Mouse (Mus musculus): ENCODE results near the gene Med13l. TPM values are rescaled to one million over a fixed set of nuclear protein-coding genes. Genes with fewer than 3 reads are reported as not detected.
A peak's percentile ranks its signal among the peaks of the same experiment; 100 is the strongest.

Gene Med13l
- total RNA-seq, 2 experiments from 2014 or later, result 101 to 104 TPM

DNA sequence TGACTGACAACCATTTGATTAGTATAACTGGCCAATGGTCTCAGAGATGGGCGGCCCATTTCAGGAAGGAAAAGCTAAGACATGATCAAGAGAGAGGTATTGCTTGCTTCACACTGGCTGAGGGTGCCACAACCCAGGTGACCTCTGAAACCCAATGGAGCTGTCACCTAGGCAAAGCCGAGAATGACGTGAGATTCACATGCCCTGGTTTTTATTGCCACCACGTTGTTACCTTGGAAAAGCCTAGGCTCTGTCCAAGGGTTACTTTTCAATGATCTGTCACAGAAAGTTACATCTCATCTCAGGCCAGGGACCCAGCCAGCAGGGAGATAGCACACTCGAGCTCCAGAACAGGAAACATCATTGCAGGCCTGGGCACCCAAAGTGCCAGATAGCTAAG, 10.0 kb upstream of the Med13l start:
- DNase-seq (ENCODE audit: low spot score in 2 of 2), result no peak
- intact Hi-C loops (cut with DNase I), result no loop called here

DNA sequence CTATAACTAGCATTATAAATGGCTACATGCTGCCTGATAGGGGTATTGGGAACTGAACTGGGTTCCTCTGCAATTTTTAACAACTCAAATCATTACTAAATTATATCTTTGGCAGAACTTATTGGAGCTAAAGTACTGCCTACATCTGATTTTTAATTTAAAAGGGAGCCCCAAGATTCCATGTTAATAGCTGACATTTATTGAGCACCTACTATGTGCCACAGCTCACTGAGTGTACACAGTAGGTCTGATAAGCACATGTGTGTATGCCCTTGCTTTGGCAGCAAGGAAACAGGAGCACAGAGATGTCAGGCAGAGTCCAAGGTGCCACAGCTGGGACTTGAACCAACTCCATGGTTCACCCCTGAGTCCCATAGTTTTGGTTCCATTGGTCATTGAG, 7.2 kb upstream of the Med13l start:
- intact Hi-C loops (cut with DNase I), result no loop called here
- no peak for DNase-seq (ENCODE audit: low spot score in 2 of 2)

- intact Hi-C loops (cut with DNase I), result no loop called here
- no peak for DNase-seq (ENCODE audit: low spot score in 2 of 2)
These were observed 5.2 kb upstream of the Med13l start for GRCm38 (mm10) chr5:118555305-118555704.

GRCm38 (mm10) chr5:118556387-118556937, 4.0 kb upstream of the Med13l start:
- no peak for DNase-seq (ENCODE audit: low spot score in 2 of 2)
- intact Hi-C loops (cut with DNase I), result no loop called here

DNA sequence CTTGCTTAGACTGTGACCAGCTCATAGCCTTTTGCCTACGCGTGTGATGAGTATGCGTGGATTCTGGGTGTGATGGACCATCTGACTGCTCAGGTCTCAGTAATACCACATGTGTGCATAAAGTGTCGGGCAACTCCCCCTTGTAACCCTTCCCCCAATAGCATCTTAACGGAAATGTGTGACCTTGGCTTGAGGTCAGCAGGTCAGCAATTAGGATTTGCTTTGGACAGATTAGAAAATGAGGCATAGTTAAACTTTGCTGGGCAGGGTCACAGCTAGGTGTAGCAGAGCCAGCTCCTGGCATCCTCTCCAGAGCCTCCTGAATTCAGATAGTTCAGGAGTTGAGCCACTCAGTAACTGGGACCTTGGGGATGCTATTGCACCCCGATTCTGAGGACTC, 1.6 kb upstream of the Med13l start:
- intact Hi-C loops (cut with DNase I), result no loop called here
- no peak for DNase-seq (ENCODE audit: low spot score in 2 of 2)

DNA sequence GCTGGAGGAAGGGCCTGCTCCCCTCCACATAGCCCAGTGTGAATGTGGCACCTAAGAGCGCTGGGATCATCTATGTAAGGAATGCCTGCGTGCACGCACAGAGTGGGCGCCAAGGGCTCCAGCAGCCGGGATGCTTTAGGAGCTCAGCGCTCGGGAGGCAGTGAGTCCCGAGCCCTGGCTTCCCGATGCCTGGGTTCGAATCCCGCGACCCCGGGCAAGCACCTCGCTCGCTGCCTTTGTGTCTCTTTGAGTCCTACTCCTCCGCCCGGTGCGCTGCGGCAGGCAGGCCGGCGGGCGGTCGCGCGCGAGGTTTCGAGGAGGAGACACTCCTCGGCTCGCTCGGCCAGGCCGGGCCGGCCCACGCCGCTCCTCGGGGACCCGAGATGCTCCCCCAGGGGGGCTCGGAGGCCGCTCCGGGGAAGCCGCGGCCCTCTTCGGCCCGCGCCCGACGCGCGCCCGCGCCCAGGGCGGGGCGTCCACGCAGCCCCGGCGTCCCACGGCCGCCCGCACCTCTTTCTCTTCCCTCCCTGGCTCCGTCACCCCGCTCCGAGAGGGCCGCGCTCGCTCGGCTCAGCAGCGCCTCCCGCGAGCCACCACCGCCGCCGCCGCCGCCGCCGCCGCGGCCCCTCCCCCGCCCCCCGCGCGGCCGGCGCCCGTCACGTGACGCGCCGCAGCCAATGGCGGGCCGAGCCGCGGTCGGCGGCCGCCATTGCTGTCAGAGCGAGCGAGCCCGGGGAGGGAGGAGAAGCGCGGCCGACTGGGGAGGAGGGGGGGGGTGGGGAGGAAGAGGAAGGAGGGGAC, 695 bp upstream of the Med13l start:
- intact Hi-C loops (cut with DNase I), result loop anchor here (1.0 to 5.0 kb wide), 5 partner anchors 45 to 282 kb away; no protein-coding TSS in a partner anchor
- peak; percentile 81 to 87 for DNase-seq (ENCODE audit: low spot score in 2 of 2)

GRCm38 (mm10) chr5:118561086-118561987, 858 bp downstream of the Med13l start:
- DNase-seq (ENCODE audit: low spot score in 2 of 2), result peak; percentile 36 to 45
- intact Hi-C loops (cut with DNase I), result loop anchor here (2.0 to 5.0 kb wide), 4 partner anchors 139 to 284 kb away; no protein-coding TSS in a partner anchor

DNA sequence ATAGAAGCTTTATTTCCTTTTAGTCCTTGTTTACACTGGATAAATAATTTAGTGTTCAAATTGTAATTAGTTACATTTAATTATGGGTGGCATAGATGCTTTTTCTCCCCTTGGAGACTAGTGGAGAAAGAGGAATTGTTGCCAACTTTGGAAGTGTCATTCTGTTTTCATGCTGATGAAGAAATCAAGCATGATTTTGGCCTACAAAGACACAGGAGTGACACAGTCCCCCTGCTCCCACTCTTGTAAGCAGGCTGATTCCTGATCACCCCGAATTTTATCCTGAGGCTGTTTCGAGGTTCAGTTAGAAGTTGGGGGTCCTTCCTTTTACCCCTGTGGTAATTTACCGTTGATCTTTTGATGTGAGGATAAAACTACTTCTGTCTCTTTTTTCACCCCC, 1.7 kb downstream of the Med13l start:
- DNase-seq (ENCODE audit: low spot score in 2 of 2), result no peak
- intact Hi-C loops (cut with DNase I), result loop anchor here (5.0 kb wide), 2 partner anchors 180 to 285 kb away; no protein-coding TSS in a partner anchor

DNA sequence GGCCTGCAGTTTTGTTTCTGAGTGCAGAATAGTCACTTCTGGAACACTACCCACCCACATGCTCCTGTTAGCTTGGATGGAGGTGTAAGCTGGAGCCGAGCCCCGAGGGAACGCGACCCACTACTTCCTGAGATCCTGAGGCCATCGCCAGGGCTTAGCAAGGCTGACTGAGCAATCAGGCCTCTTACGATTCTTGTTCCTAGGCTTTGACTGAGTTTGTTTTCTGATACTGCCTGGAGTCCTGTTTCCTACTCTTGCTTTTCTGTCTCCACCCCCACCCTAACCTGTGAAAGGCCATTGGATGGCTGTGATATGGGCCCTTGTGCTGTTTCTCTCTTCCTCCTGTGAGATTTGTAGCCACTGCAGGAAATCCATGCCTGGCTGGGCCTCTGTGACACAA, 3.1 kb downstream of the Med13l start:
- peak in 1 of 2 experiments; percentile 48 for DNase-seq (ENCODE audit: low spot score in 2 of 2)
- intact Hi-C loops (cut with DNase I), result loop anchor here (5.0 kb wide), 2 partner anchors 181 to 286 kb away; no protein-coding TSS in a partner anchor

- intact Hi-C loops (cut with DNase I), result no loop called here
- no peak for DNase-seq (ENCODE audit: low spot score in 2 of 2)
These were observed 6.9 kb downstream of the Med13l start for GRCm38 (mm10) chr5:118567395-118567794.

DNA sequence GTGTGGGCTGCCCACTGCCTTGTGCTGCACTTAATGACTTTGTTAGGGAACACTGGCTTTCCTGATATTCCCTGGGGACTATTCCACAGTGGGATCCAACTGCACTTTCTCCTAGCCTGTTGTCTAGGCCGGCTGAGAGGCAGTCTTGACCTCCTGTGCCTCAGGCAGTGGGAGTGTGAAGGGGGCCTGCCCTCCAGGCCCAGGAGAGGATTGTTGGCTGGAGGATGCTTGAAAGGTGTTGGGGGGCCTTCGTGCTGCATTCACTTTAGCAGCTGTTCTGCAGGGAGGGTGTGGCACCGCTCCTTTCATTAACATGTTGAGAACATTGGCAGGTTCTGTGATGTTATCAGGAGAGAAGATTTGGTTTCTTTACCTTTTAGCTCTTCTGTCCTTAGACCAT, 8.5 kb downstream of the Med13l start:
- intact Hi-C loops (cut with DNase I), result no loop called here
- DNase-seq (ENCODE audit: low spot score in 2 of 2), result no peak

GRCm38 (mm10) chr5:118569606-118570580, 9.4 kb downstream of the Med13l start:
- intact Hi-C loops (cut with DNase I), result no loop called here
- DNase-seq (ENCODE audit: low spot score in 2 of 2), result no peak

GRCm38 (mm10) chr5:118571504-118571903, 11.0 kb downstream of the Med13l start:
- intact Hi-C loops (cut with DNase I), result no loop called here

GRCm38 (mm10) chr5:118574236-118574635, 13.8 kb downstream of the Med13l start:
- intact Hi-C loops (cut with DNase I), result no loop called here
- no peak for DNase-seq (ENCODE audit: low spot score in 2 of 2)

More at GRCm38 (mm10) chr5:118571504-118571903, 11.0 kb downstream of the Med13l start:
- no peak for DNase-seq (ENCODE audit: low spot score in 2 of 2)

DNA sequence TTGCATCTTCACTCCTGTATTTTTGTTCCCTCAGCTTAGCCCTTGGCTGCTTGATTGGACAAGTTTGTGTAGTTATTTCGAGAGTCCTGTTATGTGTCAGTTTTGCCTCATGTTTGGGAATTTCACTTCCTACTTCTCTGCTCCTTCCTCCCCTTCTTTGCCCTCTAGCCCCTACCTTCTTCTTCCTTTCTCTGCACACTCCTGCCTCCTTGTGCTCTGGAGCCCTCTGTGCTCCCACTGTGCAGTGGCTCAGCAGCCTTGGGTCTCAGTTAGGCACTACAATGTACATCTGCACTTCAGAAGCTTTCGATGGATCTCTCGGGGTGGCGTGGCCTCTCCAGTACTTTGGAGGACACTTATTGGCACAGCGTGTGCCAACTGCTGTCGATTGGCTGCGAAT, 14.5 kb downstream of the Med13l start:
- no peak for DNase-seq (ENCODE audit: low spot score in 2 of 2)
- intact Hi-C loops (cut with DNase I), result no loop called here

DNA sequence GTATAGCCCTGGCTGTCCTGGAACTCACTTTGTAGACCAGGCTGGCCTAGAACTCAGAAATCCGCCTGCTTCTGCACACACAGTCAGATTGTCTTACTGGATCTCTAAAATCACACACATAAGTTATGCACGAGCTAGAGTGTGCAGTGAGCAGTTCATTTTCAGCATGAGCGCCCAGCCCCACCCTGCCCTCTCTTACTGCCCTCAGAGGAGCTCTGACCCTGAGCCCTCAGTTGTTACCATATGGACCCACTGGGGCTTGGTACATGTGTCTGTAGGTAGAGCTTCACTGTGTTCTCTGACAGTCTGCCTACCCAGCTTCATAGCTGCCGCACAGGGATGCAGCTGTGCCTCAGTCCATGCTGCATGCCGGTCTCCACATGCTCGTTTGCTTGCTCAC, 15.4 kb downstream of the Med13l start:
- DNase-seq (ENCODE audit: low spot score in 2 of 2), result no peak
- intact Hi-C loops (cut with DNase I), result no loop called here

DNA sequence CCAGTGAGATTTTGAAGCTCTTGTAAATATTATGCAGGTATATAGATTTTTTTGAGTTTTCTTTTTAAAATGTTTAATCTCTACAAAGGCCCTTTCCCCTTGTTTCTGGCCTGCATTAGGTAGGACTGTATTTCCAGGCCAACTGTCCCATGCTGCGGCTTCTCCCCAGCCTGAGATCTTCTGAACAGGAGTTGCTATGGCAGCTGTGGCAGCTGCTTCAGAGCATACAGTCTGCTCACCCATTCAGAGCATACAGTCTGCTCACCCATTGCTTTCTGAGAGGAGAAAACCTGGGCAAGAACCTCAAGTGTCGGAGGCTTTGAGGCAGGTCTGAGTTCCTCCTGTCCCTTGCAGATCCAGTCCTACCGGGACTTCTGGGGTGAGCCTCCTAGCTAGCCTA, 16.3 kb downstream of the Med13l start:
- intact Hi-C loops (cut with DNase I), result no loop called here
- no peak for DNase-seq (ENCODE audit: low spot score in 2 of 2)

- no peak for DNase-seq (ENCODE audit: low spot score in 2 of 2)
- intact Hi-C loops (cut with DNase I), result no loop called here
These were observed 24.9 kb downstream of the Med13l start for GRCm38 (mm10) chr5:118585355-118585754.

DNA sequence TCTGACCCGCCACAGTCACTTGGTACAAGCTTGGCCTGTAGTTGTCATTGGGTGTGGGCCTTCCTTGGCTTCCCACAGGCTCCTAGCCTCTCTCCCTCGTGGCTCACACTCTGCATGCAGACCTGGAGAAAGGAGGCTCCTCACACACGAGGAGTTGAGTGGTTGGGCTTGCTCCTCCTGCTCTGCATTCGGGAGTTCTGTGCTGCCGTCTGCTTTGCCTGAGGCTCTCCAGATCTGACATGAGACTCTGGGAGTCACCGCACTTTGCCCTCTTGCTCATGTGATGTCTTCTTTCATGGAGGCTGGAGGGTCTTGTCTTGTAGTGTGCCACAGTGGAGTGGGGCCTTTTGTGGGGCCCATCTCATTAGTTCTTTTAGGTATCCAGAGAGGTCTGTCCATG, 26.1 kb downstream of the Med13l start:
- intact Hi-C loops (cut with DNase I), result loop anchor here (2.0 kb wide), 1 partner anchor 20 kb away; no protein-coding TSS in a partner anchor

More for the DNA sequence above, 26.1 kb downstream of the Med13l start:
- no peak for DNase-seq (ENCODE audit: low spot score in 2 of 2)
